Mouse (Mus musculus) ovary, postnatal 10 days (tissue): Measurements from ENCODE around the gene Eif2b4.
"Not testable (repeated sequence)": the region's sequence is repeated elsewhere in the genome, so short reads cannot be mapped to it uniquely, and the experiment has no call there.

Source experiments
- DNase-seq: peaks from one replicate; pipeline ENCODE4 v3.0.0; 2022; ENCODE audit warnings: low spot score

Gene Eif2b4

GRCm38 (mm10) chr5:31192939-31193630, at the start of gene Eif2b4, which contains the start of gene Snx17:
TSS of gene Eif2b4 (minus strand) at chr5:31193430.
TSS of gene Snx17 (plus strand) at chr5:31193227.
- peak; percentile 97 for DNase-seq

- no peak for DNase-seq
Measured at GRCm38 (mm10) chr5:31242191-31242590, 49.0 kb upstream of the Eif2b4 start.

GRCm38 (mm10) chr5:31241522-31242034, 48.3 kb upstream of the Eif2b4 start:
- DNase-seq = no peak

- DNase-seq = peak; percentile 90
Measured at GRCm38 (mm10) chr5:31240637-31241521, 47.6 kb upstream of the Eif2b4 start, which contains the start of the genes Nrbp1 and Gm9970. TSS of gene Nrbp1 (plus strand) at chr5:31240864. TSS of gene Gm9970 (minus strand) at chr5:31241232.

GRCm38 (mm10) chr5:31226641-31227040, 33.4 kb upstream of the Eif2b4 start:
- no peak for DNase-seq

GRCm38 (mm10) chr5:31222696-31223095, 29.5 kb upstream of the Eif2b4 start:
- DNase-seq = no peak

- DNase-seq = no peak
Measured at GRCm38 (mm10) chr5:31221304-31221945, 28.2 kb upstream of the Eif2b4 start.

GRCm38 (mm10) chr5:31220448-31221303, 27.4 kb upstream of the Eif2b4 start, which contains the start of gene Ppm1g:
TSS of gene Ppm1g (minus strand) at chr5:31220687.
- DNase-seq = peak; percentile 97

GRCm38 (mm10) chr5:31219911-31220447, 26.7 kb upstream of the Eif2b4 start:
- peak; percentile 40 for DNase-seq

- DNase-seq = no peak
Measured at GRCm38 (mm10) chr5:31219474-31219873, 26.2 kb upstream of the Eif2b4 start.

GRCm38 (mm10) chr5:31219070-31219469, 25.8 kb upstream of the Eif2b4 start:
- no peak for DNase-seq

- DNase-seq = no peak
Measured at GRCm38 (mm10) chr5:31218294-31218693, 25.1 kb upstream of the Eif2b4 start.

- DNase-seq = not testable (repeated sequence)
Measured at GRCm38 (mm10) chr5:31216554-31216953, 23.3 kb upstream of the Eif2b4 start.

- no peak for DNase-seq
Measured at GRCm38 (mm10) chr5:31204421-31204820, 11.2 kb upstream of the Eif2b4 start.

- no peak for DNase-seq
Measured at GRCm38 (mm10) chr5:31203866-31204265, 10.6 kb upstream of the Eif2b4 start.

GRCm38 (mm10) chr5:31202933-31203332, 9.7 kb upstream of the Eif2b4 start:
- no peak for DNase-seq

GRCm38 (mm10) chr5:31201742-31202590, 8.7 kb upstream of the Eif2b4 start, which contains the start of gene Zfp513:
TSS of gene Zfp513 (minus strand) at chr5:31202303.
- peak; percentile 80 for DNase-seq

- DNase-seq = no peak
Measured at GRCm38 (mm10) chr5:31201042-31201741, 8.0 kb upstream of the Eif2b4 start.

GRCm38 (mm10) chr5:31200327-31200768, 7.1 kb upstream of the Eif2b4 start:
- no peak for DNase-seq
